Mouse (Mus musculus) MN1 (cell line): Measurements from ENCODE around the gene Frmd4b.

Experiments
- DNase-seq: peaks from one replicate; pipeline ENCODE4 v3.0.0-alpha.2; 2016; ENCODE audit warnings: low spot score

The Frmd4b gene

GRCm38 (mm10) chr6:97356612-97357011, 260.7 kb downstream of the Frmd4b start:
- no peak for DNase-seq

GRCm38 (mm10) chr6:97355141-97355540, 262.2 kb downstream of the Frmd4b start:
- no peak for DNase-seq

DNA sequence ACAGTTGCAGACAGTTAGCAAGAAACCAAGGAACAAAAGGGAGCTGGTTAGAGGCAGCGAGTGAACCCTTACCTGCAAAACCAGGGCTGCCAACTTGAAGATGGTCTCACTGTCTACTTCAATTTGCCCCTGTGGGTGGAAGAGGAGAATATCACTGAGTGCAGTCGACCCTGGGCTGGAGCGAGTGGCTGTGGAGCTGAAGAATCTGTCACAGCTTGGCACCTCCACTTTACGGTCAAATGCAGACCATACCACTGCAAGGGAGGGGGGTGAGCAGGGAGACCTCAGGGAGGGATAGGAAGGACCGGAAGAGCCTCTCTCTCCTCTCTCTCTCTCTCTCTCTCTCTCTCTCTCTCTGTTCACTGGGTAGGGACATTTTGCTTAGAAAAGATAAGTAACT, 263.4 kb downstream of the Frmd4b start:
- DNase-seq: no peak

GRCm38 (mm10) chr6:97353371-97353770, 264.0 kb downstream of the Frmd4b start:
- DNase-seq: no peak

DNA sequence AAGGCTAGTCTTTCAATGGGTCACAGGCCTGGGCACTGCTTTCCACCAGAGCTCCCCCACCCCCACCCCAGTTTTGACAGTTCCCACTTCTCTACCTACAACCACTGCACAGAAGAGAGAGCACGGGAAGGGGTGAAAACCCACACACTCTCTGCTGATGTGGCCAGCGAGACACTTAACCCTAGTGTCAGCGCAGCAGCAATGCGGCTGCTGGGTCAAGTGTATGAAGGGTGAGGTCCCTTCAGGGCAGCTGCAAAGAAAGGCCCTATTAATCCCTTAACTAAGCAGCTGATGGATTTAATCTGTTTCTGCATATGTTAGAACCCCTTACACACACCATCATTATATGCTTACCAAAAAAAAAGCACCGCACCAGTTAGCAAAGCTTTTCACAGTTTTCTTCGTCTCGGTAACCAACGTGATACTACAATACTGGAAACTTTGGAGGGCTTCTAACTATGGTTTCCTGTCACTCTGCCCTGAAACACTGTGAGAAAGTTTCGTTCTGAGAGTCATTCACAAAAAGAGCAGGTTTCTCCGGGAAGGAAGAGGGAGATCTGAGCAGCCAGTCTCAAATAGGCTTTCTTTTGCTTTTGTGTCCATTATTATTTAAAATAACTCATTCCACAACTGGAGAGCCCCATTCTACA, 264.7 kb downstream of the Frmd4b start:
- no peak for DNase-seq

GRCm38 (mm10) chr6:97349355-97350138, 267.8 kb downstream of the Frmd4b start:
- no peak for DNase-seq

DNA sequence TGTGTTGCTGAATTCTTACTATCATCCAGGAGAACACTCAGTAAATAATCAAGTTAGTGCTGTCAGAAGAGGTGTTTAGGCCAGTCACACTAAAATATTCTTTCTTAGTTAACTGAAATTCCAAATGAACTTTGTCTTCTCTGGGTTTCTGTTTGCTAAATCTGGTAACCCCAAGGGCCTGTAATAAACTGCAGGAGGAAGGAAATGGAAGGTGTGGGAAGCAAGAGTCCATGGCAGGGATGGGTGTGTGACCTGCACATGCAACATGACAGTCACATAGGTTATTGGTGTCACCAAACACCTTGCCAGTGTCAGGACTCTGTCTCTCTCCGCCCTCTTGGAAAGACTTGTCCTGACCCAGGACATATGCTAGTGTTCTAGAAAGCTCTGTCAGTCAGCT, 270.4 kb downstream of the Frmd4b start:
- DNase-seq: no peak

DNA sequence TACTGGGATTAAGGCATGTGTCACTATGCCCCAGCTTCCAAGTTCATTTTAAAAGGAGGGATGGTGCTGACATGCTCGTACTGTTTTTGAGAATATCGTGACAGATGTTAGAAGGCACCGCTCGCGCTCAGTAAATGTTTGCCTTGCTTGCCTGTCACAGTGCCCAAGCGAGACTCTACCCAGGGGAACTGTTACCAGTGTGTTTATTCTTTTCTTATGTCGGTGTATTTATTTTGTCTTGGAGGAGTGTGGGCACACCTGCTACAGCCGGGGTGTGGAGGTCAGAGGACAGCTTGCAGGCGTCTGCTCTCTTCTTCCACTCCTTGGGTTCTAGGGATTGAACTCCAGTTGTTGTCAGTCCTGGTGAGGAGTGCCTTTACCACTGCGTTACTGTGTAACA, 270.8 kb downstream of the Frmd4b start:
- DNase-seq: no peak

DNA sequence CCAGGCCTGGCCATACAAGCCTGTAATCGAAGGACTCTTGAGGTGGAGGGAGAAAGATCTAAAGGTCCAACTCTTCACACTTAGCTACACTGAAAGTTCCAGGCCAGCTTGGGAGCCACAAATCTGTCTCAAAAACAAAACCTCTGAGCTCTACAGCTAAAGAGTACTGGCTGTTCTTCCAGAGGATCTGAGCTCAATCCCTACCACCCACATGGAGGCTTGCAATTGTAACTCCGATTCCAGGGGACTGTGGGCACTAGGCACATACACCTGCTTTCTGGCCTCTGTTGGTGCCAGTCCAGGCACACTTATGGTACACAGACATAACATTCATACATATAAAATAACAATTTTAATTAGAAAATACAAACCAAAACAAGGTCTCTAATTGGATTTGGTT, 271.4 kb downstream of the Frmd4b start:
- DNase-seq: no peak

- no peak for DNase-seq
These were observed 275.2 kb downstream of the Frmd4b start for GRCm38 (mm10) chr6:97342185-97342584.

DNA sequence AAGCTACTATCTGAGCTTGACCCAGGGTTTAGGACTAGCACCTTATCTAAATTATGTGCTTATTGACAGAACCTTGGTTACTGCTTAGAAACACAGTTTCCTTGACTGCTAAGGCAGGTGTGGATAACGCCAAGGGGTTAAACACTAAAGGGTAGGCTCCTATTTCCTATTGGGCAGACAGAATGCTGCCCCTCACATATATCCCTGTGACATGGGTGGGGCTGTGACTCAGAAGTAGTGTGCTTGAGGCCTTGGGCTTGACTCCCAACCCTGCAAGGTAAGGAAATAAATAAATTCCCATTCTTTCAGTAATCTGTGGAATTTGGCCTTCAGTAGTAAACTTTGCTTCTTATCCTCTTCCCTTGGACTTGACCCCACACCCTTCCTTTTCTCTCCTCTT, 275.7 kb downstream of the Frmd4b start:
- DNase-seq: no peak

- no peak for DNase-seq
These were observed 276.2 kb downstream of the Frmd4b start for GRCm38 (mm10) chr6:97341148-97341547.

DNA sequence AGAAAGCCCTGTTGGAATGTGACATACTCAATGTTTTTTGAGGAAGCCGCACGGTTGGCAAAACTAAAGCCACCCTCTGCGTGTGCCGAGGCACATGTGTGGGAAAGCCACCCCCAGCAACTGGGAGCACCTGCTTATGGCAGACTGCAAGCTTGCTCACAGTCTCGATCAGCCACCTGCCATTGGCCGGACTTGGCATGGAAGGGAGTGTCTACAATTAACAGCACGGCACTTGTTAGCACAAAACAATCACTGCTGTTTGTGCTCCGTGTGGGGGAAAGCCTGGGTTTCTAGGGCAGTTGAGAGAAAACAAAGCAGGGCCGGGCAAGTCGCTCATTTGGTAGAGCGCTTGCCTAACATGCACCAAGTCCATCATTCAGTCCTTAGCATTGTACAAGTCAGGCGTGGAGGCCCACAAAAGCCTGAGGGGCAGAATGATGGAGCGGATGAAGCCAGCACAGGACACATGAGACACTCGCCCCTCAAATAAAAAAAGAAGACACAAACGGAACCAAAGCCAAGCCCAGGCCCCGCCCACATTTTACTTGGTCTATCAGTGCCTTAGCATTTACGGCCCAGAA, 277.0 kb downstream of the Frmd4b start:
- DNase-seq: no peak

GRCm38 (mm10) chr6:97339271-97339681, 278.1 kb downstream of the Frmd4b start:
- no peak for DNase-seq

DNA sequence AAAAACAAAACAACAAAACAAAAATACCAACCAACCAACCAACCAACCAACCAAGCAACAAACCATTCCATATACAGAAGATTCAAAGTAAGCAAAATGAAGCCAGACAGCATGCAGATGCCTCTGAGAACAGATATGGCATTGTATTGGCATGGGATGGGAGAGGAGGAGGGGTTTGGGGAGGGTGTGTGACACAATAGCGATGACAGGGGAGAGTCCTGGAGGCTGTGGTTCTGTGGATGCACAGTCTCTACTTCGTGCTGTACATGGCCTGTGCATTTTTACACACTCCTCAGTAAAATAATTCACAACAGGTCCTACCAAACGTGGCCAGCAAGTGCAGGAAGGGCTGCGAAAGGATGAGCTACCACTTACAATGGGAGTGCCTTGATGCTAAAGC, 278.5 kb downstream of the Frmd4b start:
- DNase-seq: no peak

DNA sequence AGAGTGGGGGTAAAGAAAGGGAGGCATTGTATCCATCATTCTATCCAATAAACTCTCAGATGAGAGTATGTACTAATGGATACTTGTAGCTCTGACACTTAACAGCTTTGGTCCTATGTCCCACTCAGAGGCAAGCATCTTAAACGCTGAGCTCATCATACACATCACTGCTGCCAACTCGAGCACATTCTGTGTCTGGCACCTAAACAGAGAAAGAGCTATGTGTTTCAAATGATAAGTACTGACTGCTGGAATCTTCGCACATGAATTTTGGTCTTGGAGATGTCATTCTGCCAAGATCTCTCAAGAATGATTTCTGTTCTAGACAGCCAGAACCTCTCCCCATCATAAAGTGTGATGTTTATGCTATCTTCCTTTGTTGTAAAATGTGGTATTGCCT, 284.0 kb downstream of the Frmd4b start:
- no peak for DNase-seq

DNA sequence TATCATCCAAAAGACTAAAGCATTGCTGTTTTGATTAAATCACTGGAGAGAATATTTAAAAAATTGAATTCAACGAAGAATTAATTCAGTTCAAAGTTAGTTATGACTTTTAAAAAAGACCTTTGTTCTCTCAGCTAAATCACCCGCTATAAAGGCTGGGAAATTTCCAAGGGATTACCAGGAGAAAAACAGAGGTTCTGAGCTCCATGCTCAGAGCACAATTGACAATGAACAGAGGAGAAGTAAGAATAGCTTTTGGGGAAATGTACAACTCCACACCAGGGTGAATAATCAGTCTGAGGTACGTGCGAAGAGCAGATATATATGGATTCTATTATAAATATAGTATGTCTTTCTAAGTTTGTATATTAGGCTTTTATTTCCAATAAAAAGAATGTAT, 293.4 kb downstream of the Frmd4b start:
- DNase-seq: no peak

DNA sequence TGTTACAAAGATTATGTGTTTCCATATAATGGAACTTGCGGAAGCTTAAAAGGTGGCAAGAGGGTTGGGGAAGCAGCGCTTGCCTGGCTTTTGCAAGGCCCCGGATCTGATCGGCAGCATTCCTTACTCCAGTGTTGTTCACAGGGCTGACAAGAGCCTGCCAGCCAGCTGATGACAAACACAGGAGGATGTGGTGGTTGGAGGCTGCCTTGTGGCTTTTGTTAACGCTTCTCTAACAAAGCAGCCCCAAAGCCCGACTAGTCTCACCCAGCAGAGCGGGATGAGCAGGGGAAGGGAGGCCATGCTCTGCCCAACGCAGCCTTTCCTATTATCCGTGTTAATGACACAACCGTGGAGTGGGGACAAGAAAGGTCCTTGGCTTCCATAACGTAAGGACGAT, 295.2 kb downstream of the Frmd4b start:
- DNase-seq: no peak

- no peak for DNase-seq
These were observed 296.2 kb downstream of the Frmd4b start for GRCm38 (mm10) chr6:97321156-97321555.

DNA sequence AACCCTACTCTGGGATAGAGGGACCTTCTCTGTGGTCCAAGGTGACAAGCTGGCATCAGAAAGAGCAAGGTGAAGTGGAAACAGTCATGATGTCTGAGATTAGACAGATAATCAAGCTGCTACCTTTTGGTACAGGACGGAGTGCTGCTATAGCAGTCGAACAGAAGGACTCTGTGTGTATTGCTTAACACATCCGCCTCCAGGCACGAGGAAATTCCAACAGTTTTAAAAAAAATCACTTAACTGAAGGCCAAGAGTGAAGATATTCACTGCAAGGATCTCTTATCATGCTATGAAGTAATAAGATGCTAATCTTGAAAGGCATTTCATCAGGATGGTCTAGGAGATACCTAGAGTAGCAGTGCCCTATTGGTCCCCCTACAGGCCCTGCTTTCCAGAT, 298.3 kb downstream of the Frmd4b start:
- no peak for DNase-seq

DNA sequence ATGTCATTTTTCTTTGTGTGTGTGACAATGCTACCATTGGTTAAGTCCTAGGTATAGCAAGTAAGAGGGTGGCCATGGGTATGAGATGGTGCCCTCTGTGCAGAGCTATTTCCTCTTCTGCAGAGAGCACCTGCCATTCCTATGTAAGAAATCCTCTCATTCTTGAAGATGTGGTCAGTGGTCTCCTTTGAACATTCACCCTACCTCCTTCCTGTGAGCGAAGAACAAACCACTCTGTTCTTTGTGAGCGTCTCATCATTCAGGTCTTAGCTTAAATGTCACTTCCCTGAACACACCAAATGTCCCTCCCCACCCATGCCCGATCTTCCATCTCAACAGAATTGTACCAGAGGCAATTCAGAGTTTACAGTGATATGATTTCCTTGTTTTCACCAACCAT, 299.4 kb downstream of the Frmd4b start:
- no peak for DNase-seq

GRCm38 (mm10) chr6:97316716-97317115, 300.6 kb downstream of the Frmd4b start:
- no peak for DNase-seq

- peak; percentile 66 for DNase-seq
These were observed 302.0 kb downstream of the Frmd4b start for GRCm38 (mm10) chr6:97315311-97315710.
